Mouse (Mus musculus): Measurements from ENCODE around the gene Bdh1. TPM values are rescaled to one million over a fixed set of nuclear protein-coding genes. Genes with fewer than 3 reads are reported as not detected.

Gene Bdh1
- polyA plus RNA-seq, 1 experiment from 2014 or later, result 3.1 TPM

- H3K36me3 ChIP-seq (ENCODE audit: insufficient read depth), result no peaks in the 10 kb centered on the region
- no peaks in the 10 kb centered on the region for H3K9me3 ChIP-seq (ENCODE audit: low read depth, low read length)
- no peak for TF ChIP-seq CTCF (IDR thresholded peaks at IDR 0.05; ENCODE audit: low read depth)
- no peaks in the 10 kb centered on the region for H3K27me3 ChIP-seq (ENCODE audit: insufficient read depth, low read length)
- no peak overlapping the region for H3K9ac ChIP-seq
- peaks cover 8% of the 10 kb centered on the region; the same call in 1 of the 2 replicates for H3K4me1 ChIP-seq (ENCODE audit: insufficient read depth)
- H3K27ac ChIP-seq (ENCODE audit: low read depth), result no peak overlapping the region
- no peak for ATAC-seq (ENCODE audit: insufficient read depth)
- DNase-seq, result no peak
- no peak overlapping the region for H3K4me3 ChIP-seq (ENCODE audit: low read depth, low read length)
- 64% methylated on average over 11 of the region's 11 CpGs for WGBS
- no peak overlapping the region for H3K4me2 ChIP-seq
These were observed 77.7 kb downstream of the Bdh1 start for GRCm38 (mm10) chr16:31499681-31500310.

GRCm38 (mm10) chr16:31500532-31500931 is 78.5 kb downstream of the Bdh1 start:
- H3K4me3 ChIP-seq (ENCODE audit: low read depth, low read length), result no peak overlapping the region
- no peak overlapping the region for H3K4me2 ChIP-seq
- no peak overlapping the region for H3K27ac ChIP-seq (ENCODE audit: low read depth)
- H3K27me3 ChIP-seq (ENCODE audit: insufficient read depth, low read length), result no peaks in the 10 kb centered on the region
- peaks cover 8% of the 10 kb centered on the region; the same call in 1 of the 2 replicates for H3K4me1 ChIP-seq (ENCODE audit: insufficient read depth)
- H3K36me3 ChIP-seq (ENCODE audit: insufficient read depth), result no peaks in the 10 kb centered on the region
- WGBS, result 55% methylated on average over 3 of the region's 3 CpGs
- no peaks in the 10 kb centered on the region for H3K9me3 ChIP-seq (ENCODE audit: low read depth, low read length)
- ATAC-seq (ENCODE audit: insufficient read depth) (0 out of 2 replicates have a peak, but pooled peaks have one; percentile 35), DNase-seq (peak; percentile 57)
- no peak overlapping the region for H3K9ac ChIP-seq
- 0 out of 2 replicates have a peak, but pooled peaks have one; percentile 15 for TF ChIP-seq CTCF (IDR thresholded peaks at IDR 0.05; ENCODE audit: low read depth)

GRCm38 (mm10) chr16:31500969-31501750 is 79.1 kb downstream of the Bdh1 start:
- Histone ChIP-seq H3K4me2 (no peak overlapping the region), H3K9me3 (ENCODE audit: low read depth, low read length) (no peaks in the 10 kb centered on the region), H3K36me3 (ENCODE audit: insufficient read depth) (no peaks in the 10 kb centered on the region), H3K9ac (no peak overlapping the region), H3K27me3 (ENCODE audit: insufficient read depth, low read length) (no peaks in the 10 kb centered on the region), H3K4me3 (ENCODE audit: low read depth, low read length) (no peak overlapping the region), H3K4me1 (ENCODE audit: insufficient read depth) (peaks cover 8% of the 10 kb centered on the region; the same call in 1 of the 2 replicates), H3K27ac (ENCODE audit: low read depth) (no peak overlapping the region)
- no peak for TF ChIP-seq CTCF (IDR thresholded peaks at IDR 0.05; ENCODE audit: low read depth)
- 65% methylated on average over 14 of the region's 14 CpGs for WGBS
- DNase-seq (peak; percentile 28), ATAC-seq (ENCODE audit: insufficient read depth) (peak; percentile 48; the same call in 1 of the 2 replicates)

- H3K27ac ChIP-seq (ENCODE audit: low read depth), result no peak overlapping the region
- ATAC-seq (ENCODE audit: insufficient read depth), result no peak
These were observed 79.8 kb downstream of the Bdh1 start for GRCm38 (mm10) chr16:31501751-31502365.

GRCm38 (mm10) chr16:31506665-31507456 is 84.8 kb downstream of the Bdh1 start:
- Histone ChIP-seq H3K4me3 (ENCODE audit: low read depth, low read length) (no peak overlapping the region), H3K27ac (ENCODE audit: low read depth) (peak overlapping the region; percentile 72), H3K4me2 (peak overlapping the region; percentile 40; the same call in 1 of the 2 replicates), H3K36me3 (ENCODE audit: insufficient read depth) (no peaks in the 10 kb centered on the region), H3K4me1 (ENCODE audit: insufficient read depth) (peaks cover 22% of the 10 kb centered on the region), H3K9ac (no peak overlapping the region), H3K9me3 (ENCODE audit: low read depth, low read length) (no peaks in the 10 kb centered on the region), H3K27me3 (ENCODE audit: insufficient read depth, low read length) (no peaks in the 10 kb centered on the region)
- ATAC-seq (ENCODE audit: insufficient read depth) (peak; percentile 60), DNase-seq (peak; percentile 47)
- no peak for TF ChIP-seq CTCF (IDR thresholded peaks at IDR 0.05; ENCODE audit: low read depth)
- WGBS, result 43% methylated on average over 10 of the region's 10 CpGs

More at GRCm38 (mm10) chr16:31501751-31502365, 79.8 kb downstream of the Bdh1 start:
- DNase-seq, result no peak
- Histone ChIP-seq H3K4me1 (ENCODE audit: insufficient read depth) (peaks cover 12% of the 10 kb centered on the region), H3K9ac (no peak overlapping the region), H3K27me3 (ENCODE audit: insufficient read depth, low read length) (no peaks in the 10 kb centered on the region), H3K4me3 (ENCODE audit: low read depth, low read length) (no peak overlapping the region), H3K4me2 (no peak overlapping the region), H3K36me3 (ENCODE audit: insufficient read depth) (no peaks in the 10 kb centered on the region), H3K9me3 (ENCODE audit: low read depth, low read length) (no peaks in the 10 kb centered on the region)
- no peak for TF ChIP-seq CTCF (IDR thresholded peaks at IDR 0.05; ENCODE audit: low read depth)
- WGBS, result 70% methylated on average over 14 of the region's 14 CpGs

GRCm38 (mm10) chr16:31507457-31507755 is 85.3 kb downstream of the Bdh1 start:
- Histone ChIP-seq H3K4me2 (peak overlapping the region; percentile 40; the same call in 1 of the 2 replicates), H3K36me3 (ENCODE audit: insufficient read depth) (no peaks in the 10 kb centered on the region), H3K27ac (ENCODE audit: low read depth) (no peak overlapping the region), H3K9me3 (ENCODE audit: low read depth, low read length) (no peaks in the 10 kb centered on the region), H3K4me1 (ENCODE audit: insufficient read depth) (peaks cover 22% of the 10 kb centered on the region), H3K27me3 (ENCODE audit: insufficient read depth, low read length) (no peaks in the 10 kb centered on the region), H3K9ac (no peak overlapping the region), H3K4me3 (ENCODE audit: low read depth, low read length) (no peak overlapping the region)
- TF ChIP-seq CTCF (IDR thresholded peaks at IDR 0.05; ENCODE audit: low read depth), result no peak
- ATAC-seq (ENCODE audit: insufficient read depth) (peak; percentile 36), DNase-seq (peak; percentile 56)
- WGBS, result 35% methylated on average over 6 of the region's 6 CpGs
